Mouse (Mus musculus): ENCODE measurements around the gene 2900026A02Rik. TPM values are rescaled to one million over a fixed set of nuclear protein-coding genes. Genes with fewer than 3 reads are reported as not detected.

The 2900026A02Rik gene
- polyA plus RNA-seq, 1 experiment from 2014 or later = 11.9 TPM

- Histone ChIP-seq H3K4me2 (no peak overlapping the region), H3K36me3 (no peaks in the 10 kb centered on the region), H3K4me3 (no peak overlapping the region), H3K27ac (no peak overlapping the region), H3K27me3 (no peaks in the 10 kb centered on the region), H3K9me3 (no peaks in the 10 kb centered on the region), H3K9ac (no peak overlapping the region), H3K4me1 (no peaks in the 10 kb centered on the region)
- no peak for ATAC-seq (ENCODE audit: borderline replicate concordance, extremely low read depth, low FRiP score, low TSS enrichment)
- 84% methylated on average over 11 of the region's 11 CpGs for WGBS
Observed at GRCm38 (mm10) chr5:113170064-113170754, 50.8 kb downstream of the 2900026A02Rik start.

- H3K36me3 ChIP-seq = no peaks in the 10 kb centered on the region
- no peaks in the 10 kb centered on the region for H3K9me3 ChIP-seq
- no peaks in the 10 kb centered on the region for H3K27me3 ChIP-seq
- no peak overlapping the region for H3K9ac ChIP-seq
- peaks cover 20% of the 10 kb centered on the region for H3K4me1 ChIP-seq
- no peak overlapping the region for H3K27ac ChIP-seq
- no peak for ATAC-seq (ENCODE audit: borderline replicate concordance, extremely low read depth, low FRiP score, low TSS enrichment)
- H3K4me2 ChIP-seq = no peak overlapping the region
- H3K4me3 ChIP-seq = no peak overlapping the region
- WGBS = 50% methylated on average over 2 of the region's 2 CpGs
Observed at GRCm38 (mm10) chr5:113167733-113168132, 53.3 kb downstream of the 2900026A02Rik start.

GRCm38 (mm10) chr5:113165481-113165880 is 55.6 kb downstream of the 2900026A02Rik start:
- Histone ChIP-seq H3K4me3 (no peak overlapping the region), H3K9ac (no peak overlapping the region), H3K9me3 (no peaks in the 10 kb centered on the region), H3K27me3 (no peaks in the 10 kb centered on the region), H3K27ac (0 out of 2 replicates have a peak overlapping the region, but pooled peaks have one; percentile 4), H3K4me1 (peaks cover 30% of the 10 kb centered on the region), H3K4me2 (no peak overlapping the region), H3K36me3 (no peaks in the 10 kb centered on the region)
- 0 out of 2 replicates have a peak, but pooled peaks have one; percentile 8 for ATAC-seq (ENCODE audit: borderline replicate concordance, extremely low read depth, low FRiP score, low TSS enrichment)
- 43% methylated on average over 11 of the region's 11 CpGs for WGBS

- peak; percentile 83 for ATAC-seq (ENCODE audit: borderline replicate concordance, extremely low read depth, low FRiP score, low TSS enrichment)
- no peaks in the 10 kb centered on the region for H3K9me3 ChIP-seq
- H3K36me3 ChIP-seq = no peaks in the 10 kb centered on the region
- H3K4me1 ChIP-seq = peaks cover 35% of the 10 kb centered on the region
- H3K4me3 ChIP-seq = no peak overlapping the region
- H3K9ac ChIP-seq = no peak overlapping the region
- 21% methylated on average over 16 of the region's 16 CpGs for WGBS
- H3K27ac ChIP-seq = 0 out of 2 replicates have a peak overlapping the region, but pooled peaks have one; percentile 4
- no peak overlapping the region for H3K4me2 ChIP-seq
- H3K27me3 ChIP-seq = no peaks in the 10 kb centered on the region
Observed at GRCm38 (mm10) chr5:113164873-113165441, 56.1 kb downstream of the 2900026A02Rik start.

GRCm38 (mm10) chr5:113164448-113164847 is 56.6 kb downstream of the 2900026A02Rik start:
- H3K4me2 ChIP-seq = no peak overlapping the region

GRCm38 (mm10) chr5:113163116-113163515 is 57.9 kb downstream of the 2900026A02Rik start:
- WGBS = 4% methylated on average over 13 of the region's 13 CpGs
- Histone ChIP-seq H3K9me3 (no peaks in the 10 kb centered on the region), H3K4me3 (peak overlapping the region; percentile 31), H3K4me1 (peaks cover 49% of the 10 kb centered on the region), H3K27ac (peak overlapping the region; percentile 27; the same call in 1 of the 2 replicates), H3K36me3 (no peaks in the 10 kb centered on the region), H3K4me2 (peak overlapping the region; percentile 67), H3K9ac (peak overlapping the region; percentile 6; the same call in 1 of the 2 replicates), H3K27me3 (no peaks in the 10 kb centered on the region)
- no peak for ATAC-seq (ENCODE audit: borderline replicate concordance, extremely low read depth, low FRiP score, low TSS enrichment)

More at GRCm38 (mm10) chr5:113164448-113164847, 56.6 kb downstream of the 2900026A02Rik start:
- H3K9ac ChIP-seq = no peak overlapping the region
- H3K27me3 ChIP-seq = no peaks in the 10 kb centered on the region
- no peaks in the 10 kb centered on the region for H3K36me3 ChIP-seq
- H3K9me3 ChIP-seq = no peaks in the 10 kb centered on the region
- 34% methylated on average over 9 of the region's 9 CpGs for whole genome bisulfite sequencing
- H3K4me1 ChIP-seq = peaks cover 36% of the 10 kb centered on the region
- H3K27ac ChIP-seq = no peak overlapping the region
- peak; percentile 46; the same call in 1 of the 2 replicates for ATAC-seq (ENCODE audit: borderline replicate concordance, extremely low read depth, low FRiP score, low TSS enrichment)
- H3K4me3 ChIP-seq = no peak overlapping the region

DNA sequence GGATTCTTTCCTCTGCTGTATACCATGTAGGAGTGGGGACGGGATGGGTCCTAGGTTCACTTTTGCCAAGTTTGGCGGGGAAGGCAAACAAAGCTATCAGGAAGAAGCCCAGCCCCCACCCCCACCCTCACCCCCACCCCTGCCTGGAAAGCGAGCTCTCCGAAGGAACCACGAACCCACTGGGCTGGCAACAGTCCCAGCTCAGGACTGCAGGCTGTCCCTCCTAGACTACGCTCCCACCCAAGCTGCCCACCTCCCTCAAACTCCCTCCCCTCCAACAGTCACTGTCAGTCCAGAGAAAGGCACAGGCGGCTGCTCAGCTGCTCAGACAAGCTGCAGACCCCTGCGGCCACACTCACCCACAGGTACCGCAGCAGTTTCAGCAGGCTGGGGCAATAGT is 58.3 kb downstream of the 2900026A02Rik start:
- peaks cover 53% of the 10 kb centered on the region for H3K4me1 ChIP-seq
- no peaks in the 10 kb centered on the region for H3K36me3 ChIP-seq
- WGBS = 5% methylated on average over 9 of the region's 9 CpGs
- no peak for ATAC-seq (ENCODE audit: borderline replicate concordance, extremely low read depth, low FRiP score, low TSS enrichment)
- H3K27me3 ChIP-seq = no peaks in the 10 kb centered on the region
- no peaks in the 10 kb centered on the region for H3K9me3 ChIP-seq
- H3K4me3 ChIP-seq = peak overlapping the region; percentile 31
- H3K9ac ChIP-seq = peak overlapping the region; percentile 6; the same call in 1 of the 2 replicates
- H3K27ac ChIP-seq = peak overlapping the region; percentile 27; the same call in 1 of the 2 replicates
- H3K4me2 ChIP-seq = peak overlapping the region; percentile 67

DNA sequence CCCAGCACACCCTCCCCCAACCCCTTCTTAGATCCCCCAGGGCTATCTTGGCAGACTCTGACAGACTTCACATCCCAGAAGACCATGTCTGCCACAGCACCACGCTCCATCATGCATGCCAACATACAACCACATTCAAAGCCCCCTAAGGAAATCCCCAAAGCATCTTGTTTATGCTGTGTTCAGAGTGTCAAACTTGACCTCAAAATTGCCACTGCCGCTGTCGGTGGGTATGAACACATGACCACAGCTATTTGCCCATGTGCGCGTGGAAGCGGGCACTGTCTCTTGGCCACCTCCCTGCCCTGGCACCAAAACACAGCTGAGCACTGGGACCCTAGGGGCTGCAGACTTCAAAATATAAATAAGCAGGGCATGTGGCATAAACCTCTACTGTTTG is 59.5 kb downstream of the 2900026A02Rik start:
- Histone ChIP-seq H3K9me3 (no peaks in the 10 kb centered on the region), H3K36me3 (no peaks in the 10 kb centered on the region), H3K27ac (no peak overlapping the region), H3K4me1 (peaks cover 60% of the 10 kb centered on the region), H3K9ac (no peak overlapping the region), H3K4me2 (no peak overlapping the region), H3K27me3 (no peaks in the 10 kb centered on the region), H3K4me3 (no peak overlapping the region)
- no peak for ATAC-seq (ENCODE audit: borderline replicate concordance, extremely low read depth, low FRiP score, low TSS enrichment)
- 87% methylated on average over 6 of the region's 6 CpGs for WGBS

DNA sequence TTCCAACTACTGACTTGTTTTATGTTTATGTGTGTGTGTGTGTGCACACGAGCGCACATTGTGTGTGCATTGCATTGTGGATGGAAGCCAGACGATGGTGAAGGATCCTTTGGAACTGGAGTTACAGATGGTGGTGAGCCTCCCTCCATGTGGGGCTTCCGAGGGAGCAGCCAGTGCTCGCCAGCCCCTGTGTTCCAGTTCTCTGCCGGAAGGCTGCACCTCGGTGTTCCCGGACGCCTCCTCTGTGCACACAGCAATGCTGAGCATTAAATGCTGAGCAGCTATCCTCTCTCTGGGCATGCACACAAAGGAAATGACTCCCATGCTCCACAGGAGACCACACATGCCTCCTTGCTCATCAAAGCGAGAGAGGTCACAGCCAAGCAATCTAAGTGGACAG is 60.7 kb downstream of the 2900026A02Rik start:
- Histone ChIP-seq H3K36me3 (no peaks in the 10 kb centered on the region), H3K4me3 (no peak overlapping the region), H3K9me3 (no peaks in the 10 kb centered on the region), H3K4me2 (no peak overlapping the region), H3K4me1 (peaks cover 60% of the 10 kb centered on the region), H3K27ac (no peak overlapping the region), H3K27me3 (no peaks in the 10 kb centered on the region), H3K9ac (no peak overlapping the region)
- ATAC-seq (ENCODE audit: borderline replicate concordance, extremely low read depth, low FRiP score, low TSS enrichment) = no peak
- WGBS = 75% methylated on average over 10 of the region's 10 CpGs

DNA sequence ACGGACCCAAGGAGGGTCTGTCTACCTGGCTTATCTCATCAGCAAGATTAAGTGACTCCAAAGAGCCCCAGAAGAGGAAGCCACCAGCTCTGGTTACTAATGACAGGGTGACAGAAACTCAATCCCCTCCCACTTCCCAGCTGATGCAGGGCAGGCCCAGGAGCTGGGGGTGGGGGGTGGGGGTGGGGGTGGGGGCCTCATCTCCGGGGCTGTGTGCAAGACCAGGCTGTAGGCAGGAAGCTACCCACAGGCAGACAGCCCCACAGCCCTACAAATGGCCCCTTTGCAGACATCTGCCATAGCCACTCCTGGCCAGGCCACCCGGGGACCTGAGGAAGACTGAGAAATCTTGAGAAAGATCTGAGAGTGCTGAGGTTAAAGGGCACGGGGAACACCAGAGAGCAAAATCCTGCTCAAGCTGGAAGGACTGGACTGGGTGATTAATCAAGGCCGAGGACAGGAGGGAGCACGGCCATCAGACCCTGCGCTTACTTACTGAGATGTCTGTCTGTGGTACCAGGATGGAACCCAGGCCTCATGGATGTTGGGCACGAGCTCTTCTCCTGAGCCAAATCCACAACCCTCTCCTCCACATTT is 62.2 kb downstream of the 2900026A02Rik start:
- H3K4me2 ChIP-seq = no peak overlapping the region

GRCm38 (mm10) chr5:113157588-113157987 is 63.4 kb downstream of the 2900026A02Rik start:
- Histone ChIP-seq H3K9ac (no peak overlapping the region), H3K4me2 (no peak overlapping the region), H3K4me1 (peaks cover 63% of the 10 kb centered on the region), H3K27me3 (no peaks in the 10 kb centered on the region), H3K36me3 (no peaks in the 10 kb centered on the region), H3K9me3 (no peaks in the 10 kb centered on the region), H3K27ac (peak overlapping the region; percentile 64), H3K4me3 (no peak overlapping the region)
- WGBS = 18% methylated on average over 10 of the region's 10 CpGs
- no peak for ATAC-seq (ENCODE audit: borderline replicate concordance, extremely low read depth, low FRiP score, low TSS enrichment)

More for the DNA sequence above, 62.2 kb downstream of the 2900026A02Rik start:
- no peaks in the 10 kb centered on the region for H3K36me3 ChIP-seq
- no peaks in the 10 kb centered on the region for H3K27me3 ChIP-seq
- WGBS = 39% methylated on average over 8 of the region's 8 CpGs
- H3K27ac ChIP-seq = peak overlapping the region; percentile 64; the same call in 1 of the 2 replicates
- H3K4me1 ChIP-seq = peaks cover 61% of the 10 kb centered on the region
- H3K4me3 ChIP-seq = no peak overlapping the region
- H3K9ac ChIP-seq = no peak overlapping the region
- ATAC-seq (ENCODE audit: borderline replicate concordance, extremely low read depth, low FRiP score, low TSS enrichment) = 0 out of 2 replicates have a peak, but pooled peaks have one; percentile 15
- no peaks in the 10 kb centered on the region for H3K9me3 ChIP-seq

DNA sequence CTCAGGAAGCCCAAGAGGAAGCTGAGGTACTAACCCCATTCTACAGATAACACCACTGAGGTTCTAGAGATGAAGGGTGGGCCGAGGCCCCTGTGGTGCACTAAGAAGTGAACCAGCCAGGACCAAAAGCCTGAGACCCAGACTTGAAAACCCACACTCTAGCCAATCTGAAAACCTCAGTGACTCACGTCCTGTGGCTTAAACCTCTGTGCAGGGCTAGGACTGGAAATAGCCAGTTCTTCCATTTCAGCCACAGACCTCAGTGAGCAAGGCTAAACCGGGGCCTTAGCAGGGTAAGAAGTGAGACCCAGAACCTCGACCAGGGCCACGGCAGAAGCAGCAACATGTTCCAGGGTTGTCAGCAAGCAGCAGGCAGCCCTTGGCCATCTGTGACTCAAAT is 64.0 kb downstream of the 2900026A02Rik start:
- ATAC-seq (ENCODE audit: borderline replicate concordance, extremely low read depth, low FRiP score, low TSS enrichment) = no peak
- Histone ChIP-seq H3K4me3 (no peak overlapping the region), H3K27ac (peak overlapping the region; percentile 49; the same call in 1 of the 2 replicates), H3K4me2 (no peak overlapping the region), H3K27me3 (no peaks in the 10 kb centered on the region), H3K9me3 (no peaks in the 10 kb centered on the region), H3K9ac (no peak overlapping the region), H3K36me3 (no peaks in the 10 kb centered on the region), H3K4me1 (peaks cover 60% of the 10 kb centered on the region)
- 68% methylated on average over 5 of the region's 5 CpGs for WGBS

Measured in lung, embryonic 15.5 days (tissue).